In the genomic region with DNA sequence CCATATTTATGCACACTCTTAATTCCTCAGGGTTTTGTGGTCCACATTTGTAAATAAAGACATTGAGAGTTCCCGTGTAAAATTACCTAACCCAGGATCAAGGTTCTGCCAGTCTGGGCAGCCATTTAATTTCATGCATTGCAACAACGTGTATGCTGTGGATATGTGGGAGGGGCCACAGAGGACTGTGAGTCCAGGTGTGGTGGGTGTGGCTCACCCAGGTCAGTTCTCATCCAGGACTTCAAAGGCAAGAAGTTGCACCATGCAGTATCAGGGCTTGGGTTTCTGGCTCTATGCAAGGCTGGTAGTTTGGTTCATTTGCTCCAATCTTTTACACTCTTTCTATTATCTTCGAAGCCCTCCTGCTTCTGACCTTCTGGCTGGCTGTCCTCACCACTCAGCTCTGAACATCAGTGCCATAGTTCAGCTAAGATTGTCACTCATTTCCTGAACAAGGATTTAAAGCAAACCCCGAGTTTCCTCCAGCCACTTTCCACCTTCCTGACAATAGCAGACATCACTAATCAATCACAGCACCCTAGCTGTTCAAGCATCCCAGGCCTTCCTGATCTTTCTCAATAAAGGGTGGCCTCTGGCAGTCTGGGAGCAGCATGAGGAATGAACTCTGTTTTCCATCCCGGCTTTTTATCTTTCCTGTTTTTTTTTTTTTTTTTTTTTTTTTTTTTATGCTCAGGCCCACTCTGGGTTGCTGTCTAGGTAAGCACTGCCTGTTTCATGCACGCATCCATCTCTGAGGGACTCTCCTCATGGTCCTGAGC, we compare ENCODE assay signal across 19 mouse cellular contexts. TPM values are rescaled to one million over a fixed set of nuclear protein-coding genes. Genes with fewer than 3 reads are reported as not detected.
A peak's percentile ranks its signal among the peaks of the same experiment; 100 is the strongest.
DNase-seq lines count a peak whose midpoint lies in the region; ATAC-seq and TF ChIP-seq lines count a peak whose summit lies in the region.
"Had no signal": no experiment of that assay in that cellular context is flagged by ENCODE, and none has a peak within 500 bp of the region (broad histone marks: within the 10 kb centered on the region; RNA-seq: fewer than 3 reads in every experiment).

No protein-coding gene starts in this region.

- 64% methylated on average over 6 of the region's 6 CpGs for WGBS in forebrain, embryonic 13.5 days
- 35% methylated on average over 6 of the region's 6 CpGs for WGBS in intestine, embryonic 16.5 days
- 31% methylated on average over 6 of the region's 6 CpGs for WGBS in stomach, postnatal 0 days

- no peak overlapping the region for H3K4me2 ChIP-seq in forebrain, embryonic 13.5 days
- H3K4me2 ChIP-seq in intestine, embryonic 16.5 days (ENCODE audit: low read depth, low read length) = no peak overlapping the region
- no peak overlapping the region for H3K4me2 ChIP-seq in stomach, postnatal 0 days (replicated peaks; ENCODE audit: low read depth)
- H3K4me2 ChIP-seq: heart, embryonic 13.5 days; liver, embryonic 11.5 days had no signal

- no peaks in the 10 kb centered on the region for H3K36me3 ChIP-seq in forebrain, embryonic 13.5 days (ENCODE audit: poor library complexity, severe bottlenecking)
- no peaks in the 10 kb centered on the region for H3K36me3 ChIP-seq in intestine, embryonic 16.5 days (ENCODE audit: control insufficient read depth, insufficient read depth, low read length)
- no peaks in the 10 kb centered on the region for H3K36me3 ChIP-seq in stomach, postnatal 0 days (ENCODE audit: control insufficient read depth, insufficient read depth, low read length)
- H3K36me3 ChIP-seq: heart, embryonic 13.5 days had no signal

- DNase-seq in lung, postnatal 36 days = peak; percentile 13
- no peak for DNase-seq in lung, postnatal 10 days
- DNase-seq in stomach, postnatal 0 days (ENCODE audit: low spot score) = peak; percentile 34
- no peak for DNase-seq in thymus, postnatal 25 days
- DNase-seq in kidney, postnatal 4 days = no peak
- no peak for DNase-seq in gastrocnemius, postnatal 36 days
- DNase-seq: adrenal gland, postnatal 36 days; B cell, adult 2 months; cerebellum, postnatal 14 days; lung, postnatal 14 days; right cerebral cortex, postnatal 4 days; thymus, postnatal 14 days had no signal

- H3K9ac ChIP-seq in forebrain, embryonic 13.5 days = no peak overlapping the region
- no peak overlapping the region for H3K9ac ChIP-seq in intestine, embryonic 16.5 days (ENCODE audit: low read depth, low read length)
- no peak overlapping the region for H3K9ac ChIP-seq in stomach, postnatal 0 days (ENCODE audit: low read length)
- H3K9ac ChIP-seq: heart, embryonic 13.5 days had no signal

- H3K27me3 ChIP-seq in forebrain, embryonic 13.5 days = peaks cover 3% of the 10 kb centered on the region; the same call in 1 of the 2 replicates
- no peaks in the 10 kb centered on the region for H3K27me3 ChIP-seq in intestine, embryonic 16.5 days (replicated peaks; ENCODE audit: control insufficient read depth, insufficient read depth, low read length)
- no peaks in the 10 kb centered on the region for H3K27me3 ChIP-seq in stomach, postnatal 0 days (ENCODE audit: control insufficient read depth, insufficient read depth, low read length)

- ATAC-seq in forebrain, embryonic 13.5 days = no peak; the same call in 1 of the 2 replicates
- ATAC-seq in intestine, embryonic 16.5 days = peak; percentile 88
- peak; percentile 57; the same call in 1 of the 2 replicates for ATAC-seq in stomach, postnatal 0 days (ENCODE audit: low FRiP score, low TSS enrichment)

- TF ChIP-seq CTCF in stomach, postnatal 0 days (IDR thresholded peaks at IDR 0.05; ENCODE audit: low read depth) = no peak

- peaks cover 72% of the 10 kb centered on the region for H3K4me1 ChIP-seq in forebrain, embryonic 13.5 days
- H3K4me1 ChIP-seq in intestine, embryonic 16.5 days (ENCODE audit: control insufficient read depth, insufficient read depth, low read length) = peaks cover 11% of the 10 kb centered on the region; the same call in 1 of the 2 replicates
- H3K4me1 ChIP-seq in stomach, postnatal 0 days (replicated peaks; ENCODE audit: control insufficient read depth, insufficient read depth) = no peaks in the 10 kb centered on the region

- H3K4me3 ChIP-seq in forebrain, embryonic 13.5 days = no peak overlapping the region
- H3K4me3 ChIP-seq in intestine, embryonic 16.5 days (ENCODE audit: low read length) = no peak overlapping the region
- no peak overlapping the region for H3K4me3 ChIP-seq in stomach, postnatal 0 days (ENCODE audit: low read depth, low read length)
- H3K4me3 ChIP-seq: heart, embryonic 13.5 days had no signal

- intact Hi-C loops in gastrocnemius, postnatal 36 days (cut with DNase I) = no loop called here

- TF ChIP-seq EP300 in stomach, postnatal 0 days (optimal IDR thresholded peaks at IDR 0.05) = no peak

- H3K27ac ChIP-seq in forebrain, embryonic 13.5 days = peak overlapping the region; percentile 83
- no peak overlapping the region for H3K27ac ChIP-seq in intestine, embryonic 16.5 days (ENCODE audit: low read length)
- no peak overlapping the region for H3K27ac ChIP-seq in stomach, postnatal 0 days (replicated peaks)
- H3K27ac ChIP-seq: heart, embryonic 13.5 days had no signal

- no peaks in the 10 kb centered on the region for H3K9me3 ChIP-seq in forebrain, embryonic 13.5 days (replicated peaks)
- H3K9me3 ChIP-seq in intestine, embryonic 16.5 days (ENCODE audit: control insufficient read depth, low read length) = no peaks in the 10 kb centered on the region
- H3K9me3 ChIP-seq in stomach, postnatal 0 days (ENCODE audit: control insufficient read depth, low read length) = no peaks in the 10 kb centered on the region
- H3K9me3 ChIP-seq: heart, embryonic 13.5 days had no signal

RNA-seq across cellular contexts. Expression of gene Gm11733, which starts 15.4 kb away (rescaled TPM):
- 0.08 TPM in 1 of 2 replicates, not detected in the other for polyA plus RNA-seq in forebrain, embryonic 13.5 days (2015; fragmentation: Nextera tagmentation; extraction: Ambion mirVana)
- polyA plus RNA-seq in intestine, embryonic 16.5 days (2015; fragmentation: Nextera tagmentation; extraction: Ambion mirVana) = 0.05 TPM in 1 of 2 replicates, not detected in the other
- polyA plus RNA-seq in stomach, postnatal 0 days (2015; fragmentation: Nextera tagmentation; extraction: Ambion mirVana) = not detected in 2 replicates
- not detected for total RNA-seq in gastrocnemius, postnatal 36 days (2021)
- total RNA-seq: adrenal gland, postnatal 36 days; hematopoietic stem cell, adult 5-6 weeks had no signal
- polyA plus RNA-seq: gonadal fat pad, adult 2 months; heart, embryonic 13.5 days; kidney, embryonic 14.5 days; liver, embryonic 11.5 days had no signal

Comparison
In these comparisons a context has a peak if more than half of its experiments do, and no peak if none do; other contexts are left out.
1. DNase-seq: peak in lung, postnatal 36 days (single experiment) and stomach, postnatal 0 days (single experiment); none in lung, postnatal 10 days (single experiment), thymus, postnatal 25 days (single experiment), kidney, postnatal 4 days (0 of 2) and gastrocnemius, postnatal 36 days (0 of 2).